Mouse (Mus musculus) lung, postnatal 0 days (tissue): ENCODE data around the gene Lrig2. TPM values are rescaled to one million over a fixed set of nuclear protein-coding genes. Genes with fewer than 3 reads are reported as not detected.

Experiments
- ATAC-seq: fragments of 200-750 bp; cut with Nextera tagmentation; 2 replicates; pipeline ENCODE4 v1.8.0; 2017; ENCODE audit warnings: moderate library complexity
- DNase-seq: peaks from one replicate; pipeline ENCODE4 v3.0.0-alpha.2; 2016; ENCODE audit warnings: low spot score
- H3K27ac ChIP-seq: fragments of 300-500 bp; sonication (generic); 2 replicates; pipeline ENCODE4 v1.5.1; 2014; ENCODE audit warnings: antibody characterized with exemption, mild to moderate bottlenecking, low read length, mixed read lengths
- H3K27me3 ChIP-seq: fragments of 300-500 bp; sonication (generic); replicated peaks from 2 replicates; pipeline ENCODE4 v1.6.1; 2014; ENCODE audit warnings: low read length, mixed read lengths; ENCODE audit not compliant: insufficient read depth
- H3K36me3 ChIP-seq: fragments of 300-500 bp; sonication (generic); 2 replicates; pipeline ENCODE4 v1.6.1; 2014; ENCODE audit warnings: low read length, mixed read lengths; ENCODE audit not compliant: insufficient read depth
- H3K4me1 ChIP-seq: fragments of 300-500 bp; sonication (generic); 2 replicates; pipeline ENCODE4 v1.6.1; 2014; ENCODE audit warnings: antibody characterized with exemption, low read depth, low read length, mixed read lengths; ENCODE audit not compliant: insufficient read depth
- H3K4me2 ChIP-seq: fragments of 300-500 bp; sonication (generic); replicated peaks from 2 replicates; pipeline ENCODE4 v1.6.1; 2014; ENCODE audit warnings: low read depth, mild to moderate bottlenecking, low read length, moderate library complexity, mixed read lengths
- H3K4me3 ChIP-seq: fragments of 300-500 bp; sonication (generic); 2 replicates; pipeline ENCODE4 v1.5.1; 2014; ENCODE audit warnings: low read depth, low read length
- H3K9ac ChIP-seq: fragments of 300-500 bp; sonication (generic); replicated peaks from 2 replicates; pipeline ENCODE4 v1.6.1; 2014; ENCODE audit warnings: low read depth, mild to moderate bottlenecking
- H3K9me3 ChIP-seq: fragments of 300-500 bp; sonication (generic); 2 replicates; pipeline ENCODE4 v1.6.1; 2016; ENCODE audit warnings: low read length, mixed read lengths
- CTCF ChIP-seq: IDR thresholded peaks from 2 replicates; pipeline ENCODE4 v1.5.1; 2016; ENCODE audit warnings: antibody characterized with exemption, mild to moderate bottlenecking
- EP300 ChIP-seq: IDR thresholded peaks from 2 replicates; pipeline ENCODE4 v1.6.1; 2016; ENCODE audit warnings: antibody characterized with exemption, mild to moderate bottlenecking, control low read depth
- WGBS: fragments of 180-500 bp; shearing (Covaris S2); extraction: QIAGEN DNeasy Blood & Tissue Kit; methylation state at CpG from one replicate; pipeline ENCODE4 v1.1.7; 2014; 5-methylcytosine and 5-hydroxymethylcytosine counted together
- polyA plus RNA-seq: library from polyadenylated mRNA; unstranded; fragments of >200 nt; fragmentation: Nextera tagmentation; extraction: Ambion mirVana; gene quantifications from 2 replicates; pipeline ENCODE4 v1.2.1, GENCODE M21; 2015

Lrig2 gene
- polyA plus RNA-seq, 1 experiment from 2014 or later, result 9.4 TPM

- DNase-seq (no peak), ATAC-seq (no peak)
- no peaks in the 10 kb centered on the region for H3K4me1 ChIP-seq
- H3K4me3 ChIP-seq, result no peak overlapping the region
- H3K36me3 ChIP-seq, result no peaks in the 10 kb centered on the region
- no peaks in the 10 kb centered on the region for H3K27me3 ChIP-seq
- H3K9me3 ChIP-seq, result no peaks in the 10 kb centered on the region
- H3K9ac ChIP-seq, result no peak overlapping the region
- 83% methylated on average over 6 of the region's 6 CpGs for WGBS
- no peak overlapping the region for H3K27ac ChIP-seq
- no peak overlapping the region for H3K4me2 ChIP-seq
- TF ChIP-seq CTCF, result no peak
These were observed 99.2 kb downstream of the Lrig2 start for GRCm38 (mm10) chr3:104412482-104412881.

GRCm38 (mm10) chr3:104407506-104407905 lies 104.2 kb downstream of the Lrig2 start:
- Histone ChIP-seq H3K9me3 (no peaks in the 10 kb centered on the region), H3K27me3 (no peaks in the 10 kb centered on the region), H3K4me1 (no peaks in the 10 kb centered on the region), H3K4me3 (no peak overlapping the region), H3K36me3 (no peaks in the 10 kb centered on the region), H3K27ac (no peak overlapping the region), H3K9ac (no peak overlapping the region), H3K4me2 (no peak overlapping the region)
- TF ChIP-seq CTCF, result no peak
- TF ChIP-seq EP300, result no peak
- 77% methylated on average over 7 of the region's 7 CpGs for WGBS
- no peak for ATAC-seq
- no peak for DNase-seq

- DNase-seq (peak; percentile 92), ATAC-seq (peak; percentile 96)
- no peaks in the 10 kb centered on the region for H3K4me1 ChIP-seq
- no peak overlapping the region for H3K4me2 ChIP-seq
- WGBS, result 44% methylated on average over 4 of the region's 4 CpGs
- H3K4me3 ChIP-seq, result no peak overlapping the region
- no peaks in the 10 kb centered on the region for H3K36me3 ChIP-seq
- H3K9ac ChIP-seq, result no peak overlapping the region
- no peaks in the 10 kb centered on the region for H3K27me3 ChIP-seq
- peak overlapping the region; percentile 43; the same call in 1 of the 2 replicates for H3K27ac ChIP-seq
- H3K9me3 ChIP-seq, result no peaks in the 10 kb centered on the region
- TF ChIP-seq EP300 (peak; percentile 94), CTCF (no peak)
These were observed 108.1 kb downstream of the Lrig2 start for GRCm38 (mm10) chr3:104403582-104403981.

GRCm38 (mm10) chr3:104401176-104401575 lies 110.5 kb downstream of the Lrig2 start:
- DNase-seq (no peak), ATAC-seq (no peak)
- no peak for TF ChIP-seq EP300
- TF ChIP-seq CTCF, result no peak
- no peak overlapping the region for H3K9ac ChIP-seq
- no peaks in the 10 kb centered on the region for H3K9me3 ChIP-seq
- H3K4me1 ChIP-seq, result no peaks in the 10 kb centered on the region
- no peaks in the 10 kb centered on the region for H3K27me3 ChIP-seq
- H3K27ac ChIP-seq, result no peak overlapping the region
- no peak overlapping the region for H3K4me3 ChIP-seq
- no peak overlapping the region for H3K4me2 ChIP-seq
- WGBS, result 60% methylated on average over 2 of the region's 2 CpGs
- H3K36me3 ChIP-seq, result no peaks in the 10 kb centered on the region

GRCm38 (mm10) chr3:104400126-104400525 lies 111.6 kb downstream of the Lrig2 start:
- Histone ChIP-seq H3K9me3 (no peaks in the 10 kb centered on the region), H3K4me1 (no peaks in the 10 kb centered on the region), H3K27me3 (no peaks in the 10 kb centered on the region), H3K9ac (no peak overlapping the region), H3K27ac (no peak overlapping the region), H3K4me2 (no peak overlapping the region), H3K4me3 (no peak overlapping the region), H3K36me3 (no peaks in the 10 kb centered on the region)
- DNase-seq (no peak), ATAC-seq (no peak)
- WGBS, result 85% methylated on average over 5 of the region's 5 CpGs
- no peak for TF ChIP-seq EP300
- no peak for TF ChIP-seq CTCF

- Histone ChIP-seq H3K4me2 (no peak overlapping the region), H3K9ac (no peak overlapping the region), H3K36me3 (no peaks in the 10 kb centered on the region), H3K27me3 (no peaks in the 10 kb centered on the region), H3K4me3 (no peak overlapping the region), H3K27ac (no peak overlapping the region), H3K4me1 (no peaks in the 10 kb centered on the region), H3K9me3 (no peaks in the 10 kb centered on the region)
- no peak for TF ChIP-seq CTCF
- no peak for TF ChIP-seq EP300
- WGBS, result 80% methylated on average over 10 of the region's 10 CpGs
- DNase-seq (no peak), ATAC-seq (no peak)
These were observed 112.2 kb downstream of the Lrig2 start for GRCm38 (mm10) chr3:104399296-104400045.
